Mouse (Mus musculus): ENCODE data around the gene Arpc2. TPM values are rescaled to one million over a fixed set of nuclear protein-coding genes. Genes with fewer than 3 reads are reported as not detected.
A peak's percentile ranks its signal among the peaks of the same experiment; 100 is the strongest.

The Arpc2 gene
- total RNA-seq, 2 experiments from 2014 or later = 573 to 584 TPM

DNA sequence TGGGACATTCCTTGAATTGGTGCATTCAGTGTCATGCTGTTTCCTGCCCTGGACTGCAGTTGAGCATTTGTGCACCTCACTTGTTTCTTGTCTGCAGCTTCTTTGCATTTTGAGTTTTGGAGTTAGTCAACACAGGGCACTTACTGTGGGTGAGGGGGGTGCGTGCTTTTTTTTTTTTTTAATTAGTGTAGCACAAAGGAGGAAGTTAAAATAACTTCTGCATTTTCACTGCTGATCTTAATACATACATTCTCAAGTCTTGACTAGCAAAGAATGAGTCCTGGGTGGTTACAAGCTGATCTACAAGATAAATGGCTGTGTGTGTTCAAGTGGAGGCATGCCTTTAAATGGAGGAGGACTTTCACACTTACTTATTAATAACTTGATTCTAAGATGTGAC, 2.3 kb downstream of the Arpc2 start:
- peak; percentile 44 for ATAC-seq (replicated peaks; ENCODE audit: poor library complexity, severe bottlenecking)

DNA sequence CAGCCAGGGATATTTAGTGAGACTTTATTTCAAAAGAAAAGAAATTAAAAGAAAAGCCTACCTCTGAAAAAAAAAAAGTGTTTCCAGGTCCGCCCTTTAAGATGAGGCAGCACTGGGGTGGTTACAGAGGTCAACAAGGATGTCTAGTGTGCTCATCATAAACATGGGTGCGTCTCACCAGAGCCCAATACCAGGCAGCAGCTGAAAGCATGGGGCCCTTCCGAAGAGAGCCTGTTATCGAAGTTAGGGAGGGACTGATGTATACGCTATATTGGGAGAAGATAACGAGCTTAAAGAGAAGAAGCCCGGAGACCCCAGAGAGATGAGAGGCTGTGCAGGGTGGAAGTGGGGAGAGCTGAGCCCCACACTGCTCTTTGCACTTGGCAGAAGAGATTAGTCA, 3.3 kb downstream of the Arpc2 start:
- ATAC-seq (replicated peaks; ENCODE audit: poor library complexity, severe bottlenecking) = no peak; the same call in 1 of the 2 replicates

DNA sequence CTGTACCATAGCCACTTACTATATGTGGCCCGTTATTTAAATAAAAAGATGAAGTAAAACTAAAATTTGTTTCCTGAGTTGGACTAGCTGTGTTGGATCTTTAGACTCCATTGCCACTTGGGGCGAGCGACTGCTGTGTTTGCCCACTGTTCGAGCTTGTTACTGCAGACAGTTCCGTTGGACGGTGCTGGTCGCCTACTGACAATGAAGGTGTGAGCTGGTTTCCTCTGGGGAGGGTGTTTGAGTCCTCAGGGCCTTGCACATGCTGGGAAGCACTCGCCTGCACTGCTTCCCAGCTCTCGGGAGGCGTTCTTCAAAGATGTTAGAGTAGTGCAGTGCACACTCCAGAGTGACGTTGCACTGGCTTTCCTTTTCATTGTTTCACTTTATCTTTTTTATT, 3.7 kb downstream of the Arpc2 start:
- ATAC-seq (replicated peaks; ENCODE audit: poor library complexity, severe bottlenecking) = peak; percentile 4; the same call in 1 of the 2 replicates

DNA sequence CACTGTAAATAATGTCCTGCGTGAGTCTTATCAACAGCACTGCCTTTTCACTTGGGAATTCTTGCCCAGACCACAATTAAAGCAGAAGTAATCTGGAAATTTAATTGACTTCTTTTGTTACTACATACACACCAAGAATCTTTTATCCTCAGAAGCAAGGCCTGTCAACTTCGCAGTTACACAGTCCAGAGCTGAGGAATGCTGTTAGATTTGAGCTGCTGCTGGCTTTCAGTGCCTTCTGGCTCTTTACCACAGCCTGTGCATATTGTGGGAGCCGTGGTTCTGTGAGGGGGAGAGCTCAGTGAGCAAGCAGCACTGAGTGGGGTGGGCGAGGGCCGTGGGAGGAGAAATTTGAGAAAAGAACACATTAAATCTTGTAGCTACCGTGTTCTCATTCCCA, 4.4 kb downstream of the Arpc2 start:
- ATAC-seq (replicated peaks; ENCODE audit: poor library complexity, severe bottlenecking) = no peak

DNA sequence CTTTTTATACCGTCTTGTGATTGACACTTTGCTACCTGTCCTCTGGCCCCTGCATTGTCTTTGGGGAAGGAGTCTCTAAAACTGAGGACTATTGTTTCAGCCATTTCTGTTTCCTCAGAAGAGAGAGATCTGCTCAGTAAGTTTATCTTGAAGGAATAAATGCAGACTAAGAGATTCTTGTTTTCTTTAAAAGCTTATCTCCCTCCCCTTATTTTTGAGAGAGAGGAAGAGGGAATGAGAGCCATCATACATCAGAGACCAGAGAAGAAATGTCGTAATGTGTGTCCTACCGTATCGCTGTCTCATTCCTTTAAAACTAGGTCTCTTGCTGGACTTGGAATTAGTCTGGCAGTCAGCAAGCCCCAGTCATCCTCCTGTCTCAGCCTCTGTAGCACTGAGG, 4.9 kb downstream of the Arpc2 start:
- no peak for ATAC-seq (replicated peaks; ENCODE audit: poor library complexity, severe bottlenecking)

DNA sequence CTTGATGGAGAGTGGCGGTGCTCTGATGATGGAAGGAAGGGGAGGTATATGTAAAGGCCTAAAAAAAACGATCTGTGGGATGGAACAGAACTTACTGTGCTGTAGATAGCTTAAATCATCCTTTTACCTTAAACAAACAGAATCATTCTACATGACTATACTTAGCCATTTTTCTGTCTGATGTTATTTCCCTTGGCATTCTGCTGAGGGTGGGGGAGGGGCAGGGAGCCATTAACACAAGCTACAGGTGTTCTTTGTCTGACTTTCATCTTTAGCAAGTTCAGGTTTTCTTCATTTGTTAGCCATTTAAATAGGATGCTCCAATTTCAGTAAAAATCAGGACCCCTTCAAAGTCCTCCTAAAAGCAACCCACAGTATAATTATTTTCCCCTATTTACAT, 9.6 kb downstream of the Arpc2 start:
- ATAC-seq (replicated peaks; ENCODE audit: poor library complexity, severe bottlenecking) = no peak

DNA sequence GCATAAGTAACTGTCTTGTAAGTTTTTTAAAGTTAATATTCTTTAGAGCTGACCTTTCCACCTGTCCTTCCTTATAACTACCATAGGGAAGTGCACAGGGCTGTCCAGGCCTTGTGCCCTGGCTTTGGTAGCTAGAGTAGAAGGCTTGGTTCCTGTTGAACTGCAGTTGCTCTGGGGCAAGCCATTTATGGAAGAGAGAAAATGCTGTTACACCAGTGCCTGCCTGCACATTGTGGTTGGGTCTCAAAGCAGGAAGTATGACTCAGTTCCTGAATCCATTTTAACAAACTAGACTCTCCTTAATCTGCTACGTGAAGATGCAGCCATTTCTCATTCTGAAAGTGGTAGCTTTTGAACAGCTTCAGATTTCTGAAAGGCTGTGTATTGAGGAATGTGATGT, 12.9 kb downstream of the Arpc2 start:
- peak; percentile 97 for ATAC-seq (replicated peaks; ENCODE audit: poor library complexity, severe bottlenecking)

DNA sequence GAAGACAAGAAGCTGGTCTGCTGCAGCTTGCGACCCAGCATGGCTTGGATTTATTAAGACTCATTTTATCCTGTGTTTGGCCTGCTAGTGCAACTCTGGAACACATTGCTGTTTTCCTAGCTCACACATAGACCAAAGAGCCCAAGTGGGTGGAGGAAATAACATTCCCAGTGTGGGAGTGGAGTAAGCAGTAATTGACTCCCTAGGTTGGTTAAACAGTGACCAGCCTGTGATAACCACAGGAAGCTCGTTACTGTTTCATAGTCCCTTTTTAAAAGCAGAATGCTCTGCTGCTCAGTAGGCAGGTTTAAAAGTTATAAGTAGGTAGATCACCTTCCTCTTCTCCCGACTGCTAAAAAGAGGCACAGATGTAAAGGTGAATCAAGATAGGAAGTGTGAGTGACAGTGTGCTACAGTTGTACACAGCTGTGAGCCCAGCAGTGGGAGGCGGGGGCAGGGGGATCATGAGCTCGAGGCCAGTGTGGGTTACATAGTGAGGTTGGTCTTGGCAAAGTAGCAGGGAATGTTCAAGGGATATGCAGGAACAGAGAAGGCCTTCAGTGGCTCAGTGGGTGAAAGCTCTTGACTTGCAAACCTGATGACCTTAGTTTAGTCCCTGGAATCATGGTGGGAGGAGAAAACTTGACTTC, 13.6 kb downstream of the Arpc2 start:
- no peak for ATAC-seq (replicated peaks; ENCODE audit: poor library complexity, severe bottlenecking)

DNA sequence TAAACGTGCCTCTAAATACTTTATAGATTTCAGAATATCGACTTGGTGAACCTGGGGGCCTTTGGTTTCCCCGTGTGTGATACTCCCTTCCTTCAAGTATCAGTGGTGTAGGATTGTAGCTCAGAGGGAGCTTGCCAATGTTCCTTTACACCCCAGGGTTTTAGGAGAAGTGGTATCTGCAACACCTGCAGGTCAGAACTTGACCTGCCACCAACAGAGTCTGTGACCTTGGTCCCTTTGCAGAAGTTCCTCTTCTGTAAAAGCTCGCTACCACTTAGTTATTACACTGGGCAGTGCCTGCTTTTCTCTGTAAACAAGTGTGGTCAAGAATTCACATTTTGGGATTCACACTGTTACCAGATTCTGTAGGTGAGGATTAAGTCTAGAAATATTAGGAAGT, 14.2 kb downstream of the Arpc2 start:
- ATAC-seq (replicated peaks; ENCODE audit: poor library complexity, severe bottlenecking) = peak; percentile 51

DNA sequence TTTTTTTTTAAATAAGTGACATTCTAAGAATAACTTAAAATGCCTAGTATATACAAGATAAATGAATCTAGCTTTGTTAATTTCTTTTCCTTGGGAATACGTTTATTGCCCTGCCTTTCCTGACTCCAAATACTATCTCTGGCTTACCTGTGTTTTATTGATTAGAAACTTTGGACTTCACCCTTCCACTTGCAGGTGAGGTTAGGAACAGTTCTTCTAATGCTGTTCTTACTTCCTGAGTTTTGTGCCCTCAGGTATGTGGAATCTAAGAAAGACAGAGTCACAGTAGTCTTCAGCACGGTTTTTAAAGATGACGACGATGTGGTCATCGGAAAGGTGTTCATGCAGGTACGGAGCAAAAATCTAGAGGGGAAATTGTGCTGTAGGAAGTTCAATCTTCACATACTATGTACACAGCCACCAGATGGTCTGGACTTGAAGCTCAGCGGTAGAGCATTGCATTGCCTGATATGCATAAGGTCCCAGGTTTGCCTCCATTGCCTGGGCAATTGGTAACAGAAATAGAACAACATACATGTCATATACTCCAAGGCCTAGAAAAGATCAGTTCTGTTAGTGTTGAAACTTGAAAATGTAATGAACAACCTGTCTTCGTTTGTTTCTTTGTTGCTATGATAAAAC, 19.9 kb downstream of the Arpc2 start:
- no peak for ATAC-seq (replicated peaks; ENCODE audit: poor library complexity, severe bottlenecking)

DNA sequence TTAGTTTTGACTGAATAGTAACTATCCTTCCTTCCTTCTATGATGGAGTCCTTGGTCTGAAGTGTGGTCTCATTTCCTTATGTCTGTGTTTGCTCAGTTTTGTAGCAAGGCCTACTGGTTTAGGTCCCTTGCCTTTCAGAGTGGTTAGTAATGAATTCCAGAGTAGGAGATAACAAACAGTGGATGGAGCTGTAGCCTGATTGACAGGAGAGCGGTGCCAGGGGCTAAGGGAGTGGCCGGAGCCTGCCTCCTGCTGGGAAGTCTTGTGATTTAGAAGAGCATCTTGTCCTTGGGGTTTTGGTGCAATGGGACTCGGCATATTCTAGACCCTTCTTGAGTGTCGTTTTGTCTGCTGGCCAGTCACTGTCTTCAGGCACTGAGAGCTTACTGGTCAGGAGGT, 20.9 kb downstream of the Arpc2 start:
- no peak for ATAC-seq (replicated peaks; ENCODE audit: poor library complexity, severe bottlenecking)

DNA sequence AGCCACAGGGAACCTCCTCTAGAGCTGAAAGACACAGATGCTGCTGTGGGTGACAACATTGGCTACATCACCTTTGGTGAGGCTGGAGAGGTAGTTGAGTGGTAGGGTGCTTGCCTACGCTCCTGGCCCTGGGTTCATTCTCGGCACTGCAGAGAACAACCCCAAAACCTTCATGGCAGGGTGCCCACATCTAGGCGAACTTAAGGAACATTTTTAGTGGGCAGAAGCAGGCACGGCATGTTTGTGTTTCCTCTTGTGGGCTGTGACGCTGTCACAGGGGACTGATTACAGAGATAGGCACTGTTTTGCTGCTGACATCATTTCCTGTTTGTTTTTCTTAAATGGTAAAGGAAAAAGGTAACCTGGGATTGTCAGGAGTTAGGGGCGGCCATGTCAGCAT, 26.6 kb downstream of the Arpc2 start:
- no peak for ATAC-seq (replicated peaks; ENCODE audit: poor library complexity, severe bottlenecking)

DNA sequence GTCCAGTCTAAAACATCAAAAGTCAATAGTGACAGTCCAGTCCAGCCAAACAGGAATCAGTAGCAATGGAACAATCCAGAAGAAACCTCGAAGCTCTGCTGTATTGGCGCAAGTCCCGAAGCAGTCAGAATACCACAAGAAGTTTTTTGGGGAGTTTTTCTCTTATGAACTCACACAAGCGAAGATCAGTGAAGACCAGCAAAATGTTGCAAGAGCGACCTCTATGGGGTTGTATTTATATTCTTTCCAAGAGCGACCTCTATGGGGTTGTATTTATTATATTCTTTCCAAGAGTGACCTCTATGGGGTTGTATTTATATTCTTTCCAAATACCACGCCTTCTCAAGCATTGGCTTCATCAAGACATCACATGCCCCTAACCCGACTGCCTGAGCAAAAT, 32.9 kb downstream of the Arpc2 start:
- no peak for ATAC-seq (replicated peaks; ENCODE audit: poor library complexity, severe bottlenecking)

DNA sequence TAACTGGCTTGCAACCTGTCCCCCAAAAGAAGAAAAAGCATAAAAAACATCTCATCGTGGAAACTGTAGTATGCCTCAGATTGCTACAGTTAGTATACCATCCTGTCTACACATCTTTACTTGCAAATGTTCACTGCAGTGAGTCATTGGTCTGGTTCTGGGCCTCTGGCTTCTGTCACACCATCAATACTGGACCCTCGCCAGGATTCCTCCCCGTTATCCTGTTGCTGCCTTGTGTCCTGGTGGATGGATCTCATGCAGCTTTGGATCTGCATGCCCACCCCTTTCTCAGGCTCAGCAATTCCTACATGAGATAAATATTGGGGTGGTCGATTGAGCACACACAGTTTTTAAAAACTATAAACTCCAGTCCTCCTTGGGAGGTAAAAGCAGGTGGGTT, 35.8 kb downstream of the Arpc2 start:
- no peak for ATAC-seq (replicated peaks; ENCODE audit: poor library complexity, severe bottlenecking)

DNA sequence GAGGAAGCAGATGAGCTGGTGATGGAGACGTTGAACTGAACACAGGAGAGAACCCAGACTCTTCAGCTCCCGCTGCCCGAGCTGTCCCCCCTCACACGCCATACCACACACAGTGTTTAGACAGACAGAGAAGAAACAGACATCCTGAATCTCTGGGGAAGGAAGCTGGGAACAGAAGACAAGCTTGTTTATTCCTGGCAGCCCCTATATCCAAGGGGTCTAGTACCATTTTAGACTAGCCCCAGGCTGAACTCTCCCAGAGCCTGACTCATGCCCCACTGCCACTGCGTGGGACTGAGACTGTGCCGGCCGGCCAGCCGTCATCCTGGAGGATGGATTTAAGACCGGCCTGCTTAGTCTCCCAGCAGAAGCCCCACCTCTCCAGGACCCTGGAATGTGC, 39.1 kb downstream of the Arpc2 start:
- 0 out of 2 replicates have a peak, but pooled peaks have one; percentile 10 for ATAC-seq (replicated peaks; ENCODE audit: poor library complexity, severe bottlenecking)

DNA sequence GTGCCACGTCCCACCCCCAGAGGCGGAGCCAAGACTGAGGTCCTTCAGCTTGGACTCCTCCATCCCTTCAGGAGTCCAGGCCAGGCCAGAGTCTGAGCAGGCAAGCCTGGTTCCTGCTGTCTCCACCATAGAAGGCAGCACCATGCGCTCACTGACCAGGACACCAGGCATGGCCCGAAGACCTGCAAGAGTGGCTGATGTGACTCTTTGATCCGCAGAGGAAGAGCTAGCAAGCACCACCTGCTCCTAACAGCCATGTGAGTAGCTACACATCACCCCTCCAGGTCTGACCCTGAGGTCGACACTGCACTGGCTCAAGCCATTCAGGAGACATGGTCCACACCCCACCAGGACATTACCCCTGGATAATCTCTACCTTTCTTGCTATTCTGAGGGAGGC, 41.2 kb downstream of the Arpc2 start:
- ATAC-seq (replicated peaks; ENCODE audit: poor library complexity, severe bottlenecking) = no peak

DNA sequence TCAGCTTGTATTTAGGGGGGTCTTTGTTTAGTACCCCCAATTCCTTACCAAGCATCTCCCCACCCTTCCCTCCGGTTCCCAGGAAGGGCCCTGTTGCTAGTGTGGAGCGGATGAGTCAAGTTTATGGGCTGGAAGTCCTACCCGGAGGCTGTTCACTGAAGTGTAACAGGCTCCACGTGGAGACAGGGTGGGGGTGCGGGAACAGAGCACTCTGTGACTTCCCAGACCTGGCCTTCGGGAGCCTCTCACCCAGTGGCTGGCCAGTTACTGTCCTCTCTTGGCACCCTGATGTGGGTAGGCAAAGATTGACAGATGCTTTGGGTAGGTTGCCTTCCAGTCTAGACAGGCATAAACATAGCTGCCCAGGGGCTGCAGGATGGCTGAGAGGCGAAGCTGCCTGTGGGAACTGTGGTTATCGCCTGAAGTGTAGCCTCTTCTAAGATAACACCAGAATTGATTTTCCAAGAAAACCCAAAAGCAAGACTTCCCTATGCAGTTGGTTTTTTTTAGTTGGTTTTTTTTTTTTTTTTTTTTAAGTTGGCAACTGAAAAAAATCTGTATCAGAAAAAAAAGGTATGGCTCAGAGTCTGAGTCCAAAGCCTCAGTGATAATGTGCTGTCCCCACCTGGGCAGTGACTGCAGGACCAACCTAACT, 42.1 kb downstream of the Arpc2 start:
- ATAC-seq (replicated peaks; ENCODE audit: poor library complexity, severe bottlenecking) = no peak

DNA sequence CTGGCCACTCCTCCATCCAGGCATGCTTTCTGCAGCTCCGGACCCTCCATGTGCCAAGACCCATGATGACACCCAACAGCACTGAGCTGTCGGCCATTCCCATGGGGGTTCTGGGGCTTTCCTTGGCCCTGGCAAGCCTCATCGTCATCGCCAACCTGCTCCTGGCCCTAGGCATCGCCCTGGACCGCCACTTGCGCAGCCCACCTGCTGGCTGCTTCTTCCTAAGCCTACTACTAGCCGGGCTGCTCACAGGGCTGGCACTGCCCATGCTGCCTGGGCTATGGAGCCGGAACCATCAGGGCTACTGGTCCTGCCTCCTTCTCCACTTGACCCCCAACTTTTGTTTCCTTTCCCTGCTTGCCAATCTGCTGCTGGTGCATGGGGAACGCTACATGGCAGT, 42.7 kb downstream of the Arpc2 start, which contains the start of gene Gpbar1:
Gpbar1 (plus strand) TSS at position 13 of the 400 bp plus-strand sequence.
- ATAC-seq (replicated peaks; ENCODE audit: poor library complexity, severe bottlenecking) = no peak

DNA sequence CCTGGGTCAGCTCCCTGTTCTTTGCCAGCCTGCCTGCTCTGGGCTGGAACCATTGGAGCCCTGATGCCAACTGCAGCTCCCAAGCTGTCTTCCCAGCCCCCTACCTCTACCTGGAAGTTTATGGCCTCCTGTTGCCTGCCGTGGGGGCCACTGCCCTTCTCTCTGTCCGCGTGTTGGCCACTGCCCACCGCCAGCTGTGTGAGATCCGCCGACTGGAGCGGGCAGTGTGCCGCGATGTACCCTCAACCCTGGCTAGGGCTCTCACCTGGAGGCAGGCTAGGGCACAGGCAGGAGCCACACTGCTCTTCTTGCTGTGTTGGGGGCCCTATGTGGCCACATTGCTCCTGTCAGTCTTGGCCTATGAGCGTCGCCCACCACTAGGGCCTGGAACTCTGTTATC, 43.1 kb downstream of the Arpc2 start:
- peak; percentile 8; the same call in 1 of the 2 replicates for ATAC-seq (replicated peaks; ENCODE audit: poor library complexity, severe bottlenecking)

DNA sequence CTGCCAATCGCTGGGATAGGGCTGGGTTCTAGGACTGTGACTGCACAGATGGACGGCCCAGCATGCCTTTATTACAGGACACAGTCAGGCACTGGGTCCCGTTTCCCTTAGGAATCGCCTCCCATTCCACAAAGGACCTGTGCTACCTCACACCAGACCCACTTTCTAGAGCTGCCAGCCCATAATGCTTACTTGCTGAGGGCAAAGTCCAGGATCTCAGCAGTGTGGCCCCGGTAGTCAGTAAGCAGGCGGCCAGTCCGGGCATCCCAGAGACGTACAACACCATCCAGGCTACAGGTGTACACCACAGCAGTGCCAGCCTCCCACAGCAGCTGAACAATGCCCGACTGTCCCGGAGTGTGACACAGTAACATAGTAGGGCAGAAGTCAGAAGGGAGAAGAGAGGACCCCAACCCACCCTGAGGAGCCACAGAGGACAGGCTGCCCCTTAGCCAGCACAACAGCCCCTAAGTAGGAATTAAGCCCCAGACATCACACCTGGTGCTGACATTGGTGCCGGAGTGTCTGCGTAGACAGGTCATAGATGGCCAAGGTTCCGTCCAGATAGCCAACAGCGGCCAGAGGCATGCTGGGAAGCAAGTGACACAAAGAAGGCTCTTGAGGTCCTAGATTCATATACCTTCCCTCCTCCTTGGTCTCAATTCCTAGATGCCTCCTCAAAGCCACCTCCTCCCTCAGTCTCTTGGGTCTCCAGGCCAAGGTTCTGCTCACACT, 44.9 kb downstream of the Arpc2 start:
- ATAC-seq (replicated peaks; ENCODE audit: poor library complexity, severe bottlenecking) = no peak

DNA sequence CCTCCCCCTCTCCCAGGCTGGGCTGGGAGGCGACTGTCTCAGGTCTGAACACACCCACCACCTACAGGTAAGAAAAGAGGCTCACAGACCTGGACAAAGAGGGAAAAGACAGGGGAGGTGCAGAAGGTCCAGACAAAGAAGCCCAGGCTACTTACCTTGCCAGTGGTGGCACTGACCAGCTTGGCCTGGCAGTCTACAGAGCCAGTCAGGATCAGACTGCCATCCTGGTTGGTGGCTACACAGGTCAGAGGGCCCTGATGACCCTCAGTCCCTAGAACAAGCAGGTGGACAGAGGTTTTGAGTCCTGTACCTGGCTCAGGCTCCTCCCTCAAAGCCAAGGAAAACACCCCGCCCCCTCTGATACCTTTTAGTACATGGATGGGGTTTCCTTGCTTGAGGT, 45.5 kb downstream of the Arpc2 start:
- ATAC-seq (replicated peaks; ENCODE audit: poor library complexity, severe bottlenecking) = no peak
